Mouse (Mus musculus) midbrain, embryonic 11.5 days (tissue): Measurements from ENCODE around the gene Olfr824. TPM values are rescaled to one million over a fixed set of nuclear protein-coding genes. Genes with fewer than 3 reads are reported as not detected.

Experiments
- ATAC-seq: fragments of 200-750 bp; cut with Nextera tagmentation; 2 replicates; pipeline ENCODE4 v1.8.0; 2017; ENCODE audit warnings: moderate TSS enrichment, moderate library complexity; ENCODE audit not compliant: low FRiP score
- DNase-seq: peaks from one replicate; pipeline ENCODE4 v3.0.0; 2015; ENCODE audit warnings: low spot score; ENCODE audit errors: missing footprints
- H3K27ac ChIP-seq: fragments of 300-500 bp; sonication (generic); 2 replicates; pipeline ENCODE4 v1.5.1; 2014; ENCODE audit warnings: low read depth, low read length
- H3K27me3 ChIP-seq: fragments of 300-500 bp; sonication (generic); 2 replicates; pipeline ENCODE4 v1.6.1; 2014; ENCODE audit warnings: mild to moderate bottlenecking, low read length, moderate library complexity, mixed read lengths; ENCODE audit not compliant: control insufficient read depth, insufficient read depth
- H3K36me3 ChIP-seq: fragments of 300-500 bp; sonication (generic); 2 replicates; pipeline ENCODE4 v1.6.1; 2014; ENCODE audit warnings: mild to moderate bottlenecking, low read length, moderate library complexity, mixed read lengths; ENCODE audit not compliant: control insufficient read depth, insufficient read depth
- H3K4me1 ChIP-seq: fragments of 300-500 bp; sonication (generic); 2 replicates; pipeline ENCODE4 v1.6.1; 2014; ENCODE audit warnings: low read length; ENCODE audit not compliant: control insufficient read depth, insufficient read depth
- H3K4me2 ChIP-seq: fragments of 300-500 bp; sonication (generic); 2 replicates; pipeline ENCODE4 v1.6.1; 2014; ENCODE audit warnings: mild to moderate bottlenecking, moderate library complexity
- H3K4me3 ChIP-seq: fragments of 300-500 bp; sonication (generic); 2 replicates; pipeline ENCODE4 v1.5.1; 2014; ENCODE audit warnings: low read depth, low read length
- H3K9ac ChIP-seq: fragments of 300-500 bp; sonication (generic); 2 replicates; pipeline ENCODE4 v1.6.1; 2014; ENCODE audit warnings: low read length
- H3K9me3 ChIP-seq: fragments of 300-500 bp; sonication (generic); 2 replicates; pipeline ENCODE4 v1.6.1; 2016; ENCODE audit warnings: low read length; ENCODE audit not compliant: control insufficient read depth
- WGBS: fragments of 180-500 bp; shearing (Covaris S2); extraction: QIAGEN DNeasy Blood & Tissue Kit; methylation state at CpG from one replicate; pipeline ENCODE4 v1.1.7; 2014; 5-methylcytosine and 5-hydroxymethylcytosine counted together
- polyA plus RNA-seq: library from polyadenylated mRNA; unstranded; fragments of >200 nt; fragmentation: Nextera tagmentation; extraction: Ambion mirVana; gene quantifications from 2 replicates; pipeline ENCODE4 v1.2.1, GENCODE M21; 2014

Gene Olfr824
- polyA plus RNA-seq, 1 experiment from 2014 or later, result not detected

DNA sequence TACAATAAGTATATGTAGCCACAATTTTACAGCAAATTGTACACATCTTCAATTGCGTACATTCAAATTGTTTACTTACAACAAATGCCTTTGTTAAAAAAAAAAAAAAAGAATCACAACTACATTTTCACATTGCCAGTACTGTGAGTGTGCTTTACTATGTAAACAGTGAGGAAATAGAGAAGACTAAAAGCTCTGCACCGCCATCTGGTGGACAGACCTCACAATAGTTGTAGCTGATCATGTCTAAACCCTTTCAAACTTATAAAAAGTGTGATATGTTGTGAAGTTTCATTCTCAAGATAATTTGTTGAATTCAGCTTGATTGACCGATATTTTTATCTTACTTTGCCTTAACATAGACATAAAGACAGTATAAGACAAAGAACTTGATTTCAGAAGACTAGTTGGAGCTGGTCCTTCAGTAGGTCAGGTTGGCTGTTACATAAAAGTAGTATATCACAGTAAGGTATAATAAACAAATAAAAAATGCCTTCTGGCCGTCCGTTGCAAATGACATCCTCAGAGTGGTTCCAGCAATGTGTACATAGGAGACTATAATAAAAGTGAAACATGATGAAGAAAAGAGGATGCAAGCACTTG, 36.9 kb downstream of the Olfr824 start:
- Histone ChIP-seq H3K4me3 (no peak overlapping the region), H3K4me1 (no peaks in the 10 kb centered on the region), H3K27ac (no peak overlapping the region), H3K9me3 (no peaks in the 10 kb centered on the region), H3K9ac (no peak overlapping the region), H3K27me3 (no peaks in the 10 kb centered on the region), H3K4me2 (no peak overlapping the region), H3K36me3 (no peaks in the 10 kb centered on the region)
- DNase-seq, result peak; percentile 94
- 24% methylated on average over 5 of the region's 5 CpGs for WGBS
- ATAC-seq, result peak; percentile 88

Other genes with a start within 250 kb of the Olfr824 start
- gene Olfr815, start 224.1 kb downstream of the Olfr824 start, polyA plus RNA-seq, result not detected in 2 replicates
- gene Olfr816, start 214.4 kb downstream of the Olfr824 start, polyA plus RNA-seq, result not detected in 2 replicates
- not detected in 2 replicates for gene Olfr818, start 180.9 kb downstream of the Olfr824 start, polyA plus RNA-seq
- gene Olfr819, start 162.7 kb downstream of the Olfr824 start, polyA plus RNA-seq, result not detected in 2 replicates
- not detected in 2 replicates for gene Olfr247, start 153.9 kb downstream of the Olfr824 start, polyA plus RNA-seq
- not detected in 2 replicates for gene Gm10310, start 144.9 kb downstream of the Olfr824 start, polyA plus RNA-seq
- not detected in 2 replicates for gene Olfr820, start 117.4 kb downstream of the Olfr824 start, polyA plus RNA-seq
- gene Olfr821, start 99.7 kb downstream of the Olfr824 start, polyA plus RNA-seq, result not detected in 2 replicates
- gene Olfr822, start 58.8 kb downstream of the Olfr824 start, polyA plus RNA-seq, result not detected in 2 replicates
- gene Olfr823, start 14.6 kb downstream of the Olfr824 start, polyA plus RNA-seq, result not detected in 2 replicates
- gene Olfr825, start 36.8 kb upstream of the Olfr824 start, polyA plus RNA-seq, result not detected in 2 replicates
- gene Olfr826, start 54.2 kb upstream of the Olfr824 start, polyA plus RNA-seq, result not detected in 2 replicates
- gene Olfr827, start 84.4 kb upstream of the Olfr824 start, polyA plus RNA-seq, result not detected in 2 replicates
- gene Neurod4, start 150.2 kb upstream of the Olfr824 start, polyA plus RNA-seq, result 26.0 and 27.5 TPM in 2 replicates
- 0.17 and 0.36 TPM in 2 replicates for gene Tespa1, start 192.9 kb upstream of the Olfr824 start, polyA plus RNA-seq